Mouse (Mus musculus) lung, embryonic 14.5 days (tissue): ENCODE measurements at regions not wholly inside any gene's neighbourhood (a gene's known extent, or its start where the extent isn't known, plus 50 kb on each side); places are given as distances from the start of the nearest gene placed in this dataset.

Source experiments
- ATAC-seq: fragments of 200-750 bp; cut with Nextera tagmentation; 2 replicates; pipeline ENCODE4 v1.8.0; 2017; ENCODE audit warnings: mild to moderate bottlenecking, moderate TSS enrichment, moderate library complexity; ENCODE audit not compliant: insufficient read depth
- DNase-seq: peaks from one replicate; pipeline ENCODE4 v3.0.0-alpha.2; 2015
- H3K27ac ChIP-seq: fragments of 300-500 bp; sonication (generic); 2 replicates; pipeline ENCODE4 v1.5.1; 2014; ENCODE audit warnings: low read depth, mild to moderate bottlenecking, moderate library complexity
- H3K27me3 ChIP-seq: fragments of 300-500 bp; sonication (generic); 2 replicates; pipeline ENCODE4 v1.6.1; 2014; ENCODE audit warnings: low read length, control low read depth; ENCODE audit not compliant: insufficient read depth
- H3K36me3 ChIP-seq: fragments of 300-500 bp; sonication (generic); 2 replicates; pipeline ENCODE4 v1.6.1; 2014; ENCODE audit warnings: control low read depth; ENCODE audit not compliant: insufficient read depth
- H3K4me1 ChIP-seq: fragments of 300-500 bp; sonication (generic); 2 replicates; pipeline ENCODE4 v1.6.1; 2014; ENCODE audit warnings: antibody characterized with exemption, control low read depth; ENCODE audit not compliant: insufficient read depth
- H3K4me2 ChIP-seq: fragments of 300-500 bp; sonication (generic); 2 replicates; pipeline ENCODE4 v1.6.1; 2014; ENCODE audit warnings: mild to moderate bottlenecking
- H3K4me3 ChIP-seq: fragments of 300-500 bp; sonication (generic); 2 replicates; pipeline ENCODE4 v1.5.1; 2014; ENCODE audit warnings: low read depth, low read length
- H3K9ac ChIP-seq: fragments of 300-500 bp; sonication (generic); 2 replicates; pipeline ENCODE4 v1.6.1; 2014
- H3K9me3 ChIP-seq: fragments of 300-500 bp; sonication (generic); 2 replicates; pipeline ENCODE4 v1.6.1; 2016; ENCODE audit warnings: low read depth, low read length, control low read depth
- CTCF ChIP-seq: IDR thresholded peaks from 2 replicates; pipeline ENCODE4 v1.5.1; 2016; ENCODE audit warnings: antibody characterized with exemption, low read depth
- WGBS: fragments of 180-500 bp; shearing (Covaris S2); extraction: QIAGEN DNeasy Blood & Tissue Kit; methylation state at CpG from one replicate; pipeline ENCODE4 v1.1.7; 2014; 5-methylcytosine and 5-hydroxymethylcytosine counted together

- ATAC-seq (no peak), DNase-seq (no peak)
- 86% methylated on average over 4 of the region's 4 CpGs for WGBS
- H3K27ac ChIP-seq: no peak overlapping the region
- TF ChIP-seq CTCF: no peak
- H3K9ac ChIP-seq: no peak overlapping the region
- no peaks in the 10 kb centered on the region for H3K27me3 ChIP-seq
- H3K9me3 ChIP-seq: no peaks in the 10 kb centered on the region
- H3K4me2 ChIP-seq: no peak overlapping the region
- no peaks in the 10 kb centered on the region for H3K36me3 ChIP-seq
- H3K4me1 ChIP-seq: peaks cover 25% of the 10 kb centered on the region
- no peak overlapping the region for H3K4me3 ChIP-seq
Observed at GRCm38 (mm10) chr2:167746344-167746743, 56.7 kb upstream of the Tmem189 start.

GRCm38 (mm10) chr2:167745409-167745808 is 55.8 kb upstream of the Tmem189 start:
- no peak overlapping the region for H3K27ac ChIP-seq
- no peak overlapping the region for H3K4me2 ChIP-seq
- peaks cover 25% of the 10 kb centered on the region for H3K4me1 ChIP-seq
- 56% methylated on average over 6 of the region's 6 CpGs for WGBS
- no peak overlapping the region for H3K4me3 ChIP-seq
- no peak overlapping the region for H3K9ac ChIP-seq
- no peaks in the 10 kb centered on the region for H3K9me3 ChIP-seq
- peak; percentile 58 for ATAC-seq
- TF ChIP-seq CTCF: no peak
- no peaks in the 10 kb centered on the region for H3K27me3 ChIP-seq
- DNase-seq: peak; percentile 38
- no peaks in the 10 kb centered on the region for H3K36me3 ChIP-seq

- H3K9me3 ChIP-seq: no peaks in the 10 kb centered on the region
- WGBS: 25% methylated on average over 1 of the region's 1 CpGs
- DNase-seq: no peak
- TF ChIP-seq CTCF: no peak
- H3K4me1 ChIP-seq: peaks cover 25% of the 10 kb centered on the region
- H3K9ac ChIP-seq: no peak overlapping the region; the same call in 1 of the 2 replicates
- H3K36me3 ChIP-seq: no peaks in the 10 kb centered on the region
- no peak for ATAC-seq
- H3K27me3 ChIP-seq: no peaks in the 10 kb centered on the region
- H3K27ac ChIP-seq: no peak overlapping the region
- H3K4me3 ChIP-seq: no peak overlapping the region
- no peak overlapping the region for H3K4me2 ChIP-seq
Observed at GRCm38 (mm10) chr2:167744080-167744479, 54.5 kb upstream of the Tmem189 start.

GRCm38 (mm10) chr2:167742479-167742878 is 52.9 kb upstream of the Tmem189 start:
- Histone ChIP-seq H3K9me3 (no peaks in the 10 kb centered on the region), H3K27me3 (no peaks in the 10 kb centered on the region), H3K4me2 (no peak overlapping the region), H3K9ac (no peak overlapping the region), H3K4me3 (no peak overlapping the region), H3K36me3 (no peaks in the 10 kb centered on the region), H3K27ac (no peak overlapping the region), H3K4me1 (peaks cover 21% of the 10 kb centered on the region)
- WGBS: 64% methylated on average over 6 of the region's 6 CpGs
- TF ChIP-seq CTCF: no peak
- no peak for DNase-seq
- ATAC-seq: no peak

- DNase-seq (no peak), ATAC-seq (no peak)
- Histone ChIP-seq H3K27me3 (no peaks in the 10 kb centered on the region), H3K36me3 (no peaks in the 10 kb centered on the region), H3K4me3 (no peak overlapping the region), H3K9ac (no peak overlapping the region; the same call in 1 of the 2 replicates), H3K4me1 (peaks cover 12% of the 10 kb centered on the region), H3K9me3 (no peaks in the 10 kb centered on the region), H3K4me2 (no peak overlapping the region), H3K27ac (no peak overlapping the region; the same call in 1 of the 2 replicates)
- 49% methylated on average over 6 of the region's 6 CpGs for WGBS
- no peak for TF ChIP-seq CTCF
Observed at GRCm38 (mm10) chr2:167740516-167741189, 51.0 kb upstream of the Tmem189 start.
